Mouse (Mus musculus) layer of hippocampus, adult 9-11 months (tissue): ENCODE data around the gene Tiparp.

Source experiments
- DNase-seq: peaks from one replicate; pipeline ENCODE4 v3.0.0; 2022

Gene Tiparp

DNA sequence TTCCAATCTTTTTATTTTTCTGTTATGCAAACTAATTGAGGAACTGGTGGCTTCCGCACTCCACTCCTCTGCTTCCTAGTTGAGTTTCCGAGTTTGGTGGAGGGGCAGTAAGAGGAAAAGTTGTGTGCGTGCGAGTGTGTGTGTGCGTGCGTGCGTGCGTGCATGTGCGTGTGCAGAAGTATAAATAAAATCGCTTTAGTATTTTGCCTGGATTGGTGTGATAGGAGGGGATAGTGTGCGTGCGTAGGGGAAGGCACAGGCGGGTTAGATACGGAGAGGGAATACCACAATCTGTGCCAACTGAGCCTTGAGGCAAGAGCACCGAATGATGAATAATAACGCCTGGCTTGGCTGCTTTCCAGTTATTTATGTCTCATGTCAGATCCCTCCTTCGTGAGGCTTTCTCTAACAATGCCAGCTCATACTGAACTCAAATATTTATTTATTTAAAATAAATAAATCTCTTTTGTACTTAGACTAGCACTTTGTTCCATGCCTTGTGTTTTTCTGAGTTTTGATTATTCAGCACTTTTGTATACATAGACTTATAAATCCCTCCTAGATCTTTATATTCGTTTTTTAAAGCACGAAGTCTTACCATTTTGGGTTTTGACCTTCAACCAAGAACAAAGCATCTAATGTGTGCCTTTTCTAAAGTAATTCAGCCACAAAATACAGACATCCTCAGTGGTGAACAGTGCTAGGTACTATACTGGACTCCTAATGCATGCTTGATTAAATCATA lies 1.4 kb downstream of the Tiparp start:
- DNase-seq, result peak; percentile 36

DNA sequence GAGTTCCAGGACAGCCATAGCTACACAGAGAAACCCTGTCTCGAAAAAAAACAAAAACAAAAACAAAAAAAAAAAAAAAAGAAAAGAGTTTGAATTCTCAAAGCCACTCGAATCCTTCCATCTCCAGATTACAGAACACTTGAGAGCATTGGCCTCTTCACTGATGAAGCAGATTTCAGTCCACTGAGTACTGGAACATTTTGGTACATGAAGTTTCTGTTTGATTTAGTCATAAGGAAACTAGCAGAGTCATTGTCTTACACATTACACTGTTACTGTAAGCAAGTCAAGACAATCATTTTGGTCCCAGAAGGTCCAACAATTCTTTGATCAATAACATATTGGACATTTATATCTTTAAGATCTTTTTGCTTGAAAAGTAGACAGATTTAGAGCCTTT lies 4.8 kb downstream of the Tiparp start:
- DNase-seq, result no peak

DNA sequence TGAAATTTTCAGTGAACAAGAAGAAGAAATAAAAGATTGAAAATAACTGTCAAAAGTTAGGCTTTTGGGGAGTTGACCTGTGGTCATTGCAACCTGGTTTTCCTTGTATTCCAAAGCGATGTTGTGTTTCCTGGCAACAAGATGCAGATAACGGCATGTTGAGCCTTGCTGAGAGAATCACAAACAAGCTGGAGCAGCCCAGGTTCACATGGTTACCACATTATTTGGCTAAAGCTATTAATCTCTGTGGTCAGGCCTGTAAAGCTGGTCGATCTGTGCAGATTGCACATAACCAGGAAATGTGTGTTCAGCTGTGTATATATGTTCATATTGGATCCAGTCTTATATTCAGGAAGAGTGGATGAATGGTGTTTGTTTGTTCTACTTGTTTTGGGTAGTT lies 5.4 kb downstream of the Tiparp start:
- DNase-seq, result no peak

- no peak for DNase-seq
Measured at GRCm38 (mm10) chr3:65534488-65534887, 6.3 kb downstream of the Tiparp start.

- DNase-seq, result no peak
Measured at GRCm38 (mm10) chr3:65535087-65535761, 7.0 kb downstream of the Tiparp start.

DNA sequence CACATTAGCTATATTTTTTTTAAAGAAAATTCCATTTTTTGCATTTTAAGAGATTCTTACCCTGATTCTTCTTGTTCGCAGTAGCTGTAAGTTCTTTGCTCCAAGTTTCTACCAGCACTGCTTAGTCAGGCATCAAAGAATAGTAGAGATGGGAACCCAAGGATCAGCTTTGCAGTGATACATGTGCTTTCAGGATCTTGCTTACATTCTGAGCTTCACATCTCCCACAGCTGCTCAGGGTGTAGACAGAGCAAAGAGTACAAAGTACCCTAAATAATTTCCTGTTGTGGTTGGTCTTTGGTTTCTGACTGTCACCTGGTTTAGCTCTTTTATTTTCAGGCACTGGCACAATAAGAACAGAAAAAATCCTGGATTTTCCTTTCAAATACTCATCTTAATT lies 9.1 kb downstream of the Tiparp start:
- DNase-seq, result no peak

DNA sequence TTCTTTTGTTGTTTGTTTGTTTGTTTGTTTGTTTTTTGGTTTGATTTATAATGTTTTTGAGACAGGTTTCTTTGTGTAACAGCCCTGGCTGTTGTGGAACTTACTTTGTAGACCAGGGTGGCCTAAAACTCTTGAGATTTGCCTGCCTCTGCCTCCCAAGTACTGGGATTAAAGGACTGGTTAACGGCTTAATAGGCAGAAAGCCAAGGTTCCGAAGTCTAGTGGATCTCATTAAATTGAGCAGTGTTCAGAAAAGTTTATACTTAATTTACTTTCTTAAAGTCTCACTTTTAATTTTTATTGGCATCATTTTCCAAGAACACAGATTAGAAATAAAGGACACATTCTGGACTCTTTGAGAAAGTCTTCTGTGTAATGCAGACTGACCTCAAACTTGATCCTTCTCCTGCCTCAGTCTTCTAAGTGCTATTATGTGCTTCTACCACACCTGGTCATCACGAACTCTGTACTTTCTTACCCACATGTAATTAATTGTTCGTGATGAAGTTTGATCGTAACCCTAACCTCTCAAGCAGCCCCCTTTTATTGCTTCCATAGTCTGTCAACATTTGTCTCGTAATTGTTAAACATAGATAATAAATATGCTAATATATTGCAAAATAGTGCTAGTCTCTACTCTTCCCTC lies 12.8 kb downstream of the Tiparp start:
- DNase-seq, result no peak

GRCm38 (mm10) chr3:65541552-65541935 lies 13.3 kb downstream of the Tiparp start:
- no peak for DNase-seq

DNA sequence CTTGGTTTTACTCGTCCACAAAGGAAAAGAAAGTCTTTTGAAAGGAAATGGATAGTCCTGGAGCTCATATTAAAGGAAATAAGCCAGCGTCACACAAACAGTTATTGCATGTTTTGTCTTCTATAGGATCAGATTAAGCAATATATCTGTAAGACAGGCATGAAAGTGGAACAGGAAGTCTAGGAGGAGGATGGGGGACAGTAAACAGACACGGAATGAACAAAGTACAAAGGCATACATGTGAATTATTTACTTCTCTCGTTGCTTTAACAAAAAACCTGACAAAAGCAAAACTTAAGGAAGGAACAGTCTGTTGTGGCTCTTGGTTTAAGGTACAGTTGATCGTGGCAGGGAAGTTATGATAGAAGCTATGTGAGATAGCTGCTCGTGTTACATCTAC lies 21.6 kb downstream of the Tiparp start:
- DNase-seq, result no peak

- DNase-seq, result no peak
Measured at GRCm38 (mm10) chr3:65551065-65551464, 22.9 kb downstream of the Tiparp start.

GRCm38 (mm10) chr3:65554633-65555032 lies 26.4 kb downstream of the Tiparp start:
- DNase-seq, result no peak

DNA sequence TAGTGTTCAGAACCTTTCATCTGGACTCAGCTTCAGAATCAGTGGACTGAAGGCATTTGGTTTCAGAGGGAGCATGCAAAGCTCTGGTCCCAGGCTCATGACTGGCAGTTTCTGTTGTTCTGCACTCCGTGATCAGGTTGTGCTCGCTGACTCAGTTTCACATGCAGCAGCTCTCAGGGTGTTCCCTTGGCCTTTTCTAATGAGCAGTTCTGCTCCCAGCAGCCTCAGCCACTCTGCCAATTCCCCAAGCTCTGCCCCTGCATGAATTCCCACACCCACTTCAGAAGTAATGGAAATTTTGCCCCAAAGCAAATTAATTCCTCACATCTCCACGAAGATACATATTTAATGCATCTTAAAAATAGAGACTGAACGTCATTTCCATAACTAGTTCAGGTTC lies 30.5 kb downstream of the Tiparp start:
- DNase-seq, result peak; percentile 11

GRCm38 (mm10) chr3:65562212-65562611 lies 34.0 kb downstream of the Tiparp start:
- DNase-seq, result no peak

DNA sequence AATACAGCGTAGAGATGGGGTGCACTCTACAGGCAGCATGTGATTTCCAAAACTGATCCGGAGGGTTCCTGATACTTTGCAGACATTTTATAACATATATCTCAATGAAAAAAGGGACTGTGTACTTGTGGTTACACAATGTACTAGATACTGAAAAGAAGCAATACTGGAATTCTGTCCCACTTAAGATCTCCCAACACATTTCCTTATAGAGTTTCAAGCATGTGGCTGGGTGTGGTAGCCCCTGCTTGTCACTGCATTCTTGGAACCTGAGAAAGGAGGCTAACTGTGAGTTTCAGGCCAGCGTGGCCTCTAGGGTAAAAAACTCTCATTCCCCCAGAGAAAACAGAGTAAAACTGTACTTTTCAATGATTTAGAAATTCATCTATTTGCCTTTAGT lies 34.5 kb downstream of the Tiparp start:
- DNase-seq, result no peak

GRCm38 (mm10) chr3:65563926-65564624 lies 35.9 kb downstream of the Tiparp start:
- peak; percentile 19 for DNase-seq

DNA sequence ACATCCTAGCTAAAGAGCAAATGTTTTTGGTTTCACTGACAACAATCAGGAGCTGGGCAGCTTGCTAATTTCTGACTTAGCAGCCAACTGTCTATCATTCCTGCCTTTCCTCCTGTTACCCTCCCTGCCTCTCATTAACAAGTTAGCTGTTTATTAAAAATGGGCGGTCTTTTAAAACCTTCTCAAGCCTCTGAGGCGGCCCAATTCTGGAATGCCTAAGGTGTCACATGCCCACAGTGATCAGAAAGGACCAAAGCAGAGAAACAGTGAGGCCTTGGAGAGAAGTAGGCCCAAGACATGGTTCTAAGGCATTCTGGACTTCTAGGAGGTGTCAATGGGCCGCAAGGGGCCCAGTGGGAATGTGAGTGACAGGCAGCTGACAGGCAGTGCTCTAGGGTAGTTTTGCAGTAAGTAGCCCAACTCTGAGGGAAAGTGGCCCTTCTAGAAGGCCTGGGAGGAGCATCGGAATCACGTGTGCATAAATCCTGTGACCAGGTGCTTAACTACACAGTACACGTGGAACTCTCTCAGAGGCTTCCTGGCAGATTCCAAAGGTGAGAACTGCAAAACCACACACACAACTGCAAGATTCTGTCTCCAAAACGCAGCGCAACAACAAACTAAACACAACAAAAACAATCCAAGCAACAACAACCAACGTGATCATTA lies 37.6 kb downstream of the Tiparp start:
- DNase-seq, result no peak

DNA sequence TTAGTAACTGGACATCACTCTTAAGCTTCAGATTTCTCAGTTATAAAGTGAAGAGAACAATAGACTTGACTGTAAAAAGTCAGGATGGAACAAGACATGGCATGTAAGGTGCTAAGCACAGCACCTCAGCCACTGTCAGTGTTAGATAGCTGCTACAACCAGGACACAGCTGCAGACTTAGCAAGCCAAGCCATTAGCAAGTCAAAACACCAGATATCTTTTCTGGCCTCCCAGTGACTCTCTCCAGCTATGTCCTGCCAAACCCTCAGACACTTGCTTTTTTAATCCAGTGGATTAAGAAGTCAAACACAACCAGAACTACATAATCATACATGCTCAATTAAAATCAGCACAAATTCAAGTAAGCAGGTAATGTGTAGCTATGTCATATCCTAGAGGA lies 41.7 kb downstream of the Tiparp start:
- DNase-seq, result no peak

- no peak for DNase-seq
Measured at GRCm38 (mm10) chr3:65573516-65573915, 45.3 kb downstream of the Tiparp start.

- no peak for DNase-seq
Measured at GRCm38 (mm10) chr3:65577602-65578001, 49.4 kb downstream of the Tiparp start.

- no peak for DNase-seq
Measured at GRCm38 (mm10) chr3:65579260-65579921, 51.2 kb downstream of the Tiparp start.

- DNase-seq, result no peak
Measured at GRCm38 (mm10) chr3:65581596-65581995, 53.4 kb downstream of the Tiparp start.

DNA sequence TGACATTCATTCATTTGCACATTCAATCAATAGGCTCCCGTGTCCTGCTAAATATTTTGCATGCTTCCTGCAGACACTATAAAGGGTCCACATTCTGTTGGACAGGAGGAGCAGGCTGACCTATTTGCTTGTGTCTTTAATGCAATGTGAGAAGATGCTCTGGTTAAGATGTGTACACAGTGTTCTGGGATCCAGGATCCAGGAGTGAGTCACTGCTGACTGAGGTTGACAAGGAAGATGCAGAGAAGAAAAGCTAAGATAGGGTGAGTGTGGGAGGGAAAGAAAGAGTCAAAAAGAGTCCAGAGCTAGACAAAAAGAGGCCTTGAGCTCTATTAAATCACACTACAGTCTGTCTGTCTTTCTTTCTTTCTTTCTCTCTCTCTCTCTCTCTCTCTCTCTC lies 56.1 kb downstream of the Tiparp start:
- DNase-seq, result no peak
